Mouse (Mus musculus) kidney, postnatal 4 days (tissue): ENCODE results near the gene Kcnj15.

ENCODE experiments used
- DNase-seq, 2 experiments: peaks; one replicate each; pipeline ENCODE4 v3.0.0; 2021; ENCODE audit warnings: mixed read lengths in 2 of 2

The Kcnj15 gene

GRCm38 (mm10) chr16:95257266-95257894, at the start of gene Kcnj15:
Gene Kcnj15, plus strand, starts transcription at chr16:95257558.
- no peak for DNase-seq

- no peak for DNase-seq
Observed at GRCm38 (mm10) chr16:95208243-95208642, 49.1 kb upstream of the Kcnj15 start.

GRCm38 (mm10) chr16:95209011-95209466, 48.3 kb upstream of the Kcnj15 start:
- DNase-seq = peak; percentile 37 to 53

- no peak for DNase-seq
Observed at GRCm38 (mm10) chr16:95214251-95215197, 42.8 kb upstream of the Kcnj15 start.

- DNase-seq = no peak
Observed at GRCm38 (mm10) chr16:95215782-95216181, 41.6 kb upstream of the Kcnj15 start.

GRCm38 (mm10) chr16:95216346-95216745, 41.0 kb upstream of the Kcnj15 start:
- no peak for DNase-seq

- DNase-seq = no peak
Observed at GRCm38 (mm10) chr16:95216824-95217223, 40.5 kb upstream of the Kcnj15 start.

GRCm38 (mm10) chr16:95218783-95219182, 38.6 kb upstream of the Kcnj15 start:
- no peak for DNase-seq

GRCm38 (mm10) chr16:95219459-95219858, 37.9 kb upstream of the Kcnj15 start:
- DNase-seq = no peak

GRCm38 (mm10) chr16:95221051-95221450, 36.3 kb upstream of the Kcnj15 start:
- no peak for DNase-seq

- DNase-seq = no peak
Observed at GRCm38 (mm10) chr16:95222026-95222718, 35.2 kb upstream of the Kcnj15 start.

GRCm38 (mm10) chr16:95223435-95223834, 33.9 kb upstream of the Kcnj15 start:
- DNase-seq = no peak

GRCm38 (mm10) chr16:95225285-95225684, 32.1 kb upstream of the Kcnj15 start:
- DNase-seq = no peak

GRCm38 (mm10) chr16:95231768-95232167, 25.6 kb upstream of the Kcnj15 start:
- DNase-seq = no peak

GRCm38 (mm10) chr16:95234891-95235548, 22.3 kb upstream of the Kcnj15 start:
- no peak for DNase-seq

GRCm38 (mm10) chr16:95239209-95239925, 18.0 kb upstream of the Kcnj15 start:
- DNase-seq = no peak

GRCm38 (mm10) chr16:95240688-95241087, 16.7 kb upstream of the Kcnj15 start:
- DNase-seq = peak; percentile 26 to 45

- DNase-seq = peak; percentile 49 to 58
Observed at GRCm38 (mm10) chr16:95241581-95241980, 15.8 kb upstream of the Kcnj15 start.

- DNase-seq = peak in 1 of 2 experiments; percentile 41
Observed at GRCm38 (mm10) chr16:95242114-95242513, 15.2 kb upstream of the Kcnj15 start.

GRCm38 (mm10) chr16:95243401-95243800, 14.0 kb upstream of the Kcnj15 start:
- no peak for DNase-seq

- no peak for DNase-seq
Observed at GRCm38 (mm10) chr16:95244626-95245303, 12.6 kb upstream of the Kcnj15 start.
